25 mouse cellular contexts compared by ENCODE assay signal in the genomic region with DNA sequence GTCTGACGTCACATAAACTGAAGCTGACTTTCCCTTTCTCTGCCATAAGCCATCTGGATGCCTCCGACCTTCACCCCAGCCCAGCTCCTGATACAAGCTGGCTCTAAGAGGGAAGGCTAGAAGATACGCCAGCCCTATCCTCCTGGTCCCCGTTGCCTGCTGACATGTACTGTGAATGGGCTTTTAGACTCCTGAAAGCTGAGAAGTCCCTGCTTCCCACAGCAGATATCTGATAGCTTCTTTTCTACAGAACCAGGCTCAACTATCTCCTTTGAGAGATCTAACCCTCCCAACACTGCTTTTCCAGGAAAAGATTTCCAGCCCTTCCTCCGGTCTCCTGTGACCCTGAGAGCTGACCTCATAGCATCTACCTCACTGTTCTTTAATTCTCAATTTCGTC. TPM values are rescaled to one million over a fixed set of nuclear protein-coding genes. Genes with fewer than 3 reads are reported as not detected.
DNase-seq lines count a peak whose midpoint lies in the region; ATAC-seq lines count a peak whose summit lies in the region.
"Had no signal": no experiment of that assay in that cellular context is flagged by ENCODE, and none has a peak within 500 bp of the region (broad histone marks: within the 10 kb centered on the region; RNA-seq: fewer than 3 reads in every experiment).

No protein-coding gene starts in this region.

- no peaks in the 10 kb centered on the region for H3K27me3 ChIP-seq in heart, embryonic 15.5 days
- no peaks in the 10 kb centered on the region for H3K27me3 ChIP-seq in midbrain, embryonic 11.5 days (ENCODE audit: control insufficient read depth, insufficient read depth, low read length)
- no peaks in the 10 kb centered on the region for H3K27me3 ChIP-seq in midbrain, embryonic 10.5 days (ENCODE audit: low read depth, poor library complexity, severe bottlenecking)
- H3K27me3 ChIP-seq in limb, embryonic 15.5 days, result no peaks in the 10 kb centered on the region
- H3K27me3 ChIP-seq: forebrain, embryonic 13.5 days; limb, embryonic 13.5 days; liver, embryonic 13.5 days had no signal

- peaks cover 12% of the 10 kb centered on the region for H3K4me1 ChIP-seq in heart, embryonic 15.5 days (replicated peaks)
- peaks cover 2% of the 10 kb centered on the region; the same call in 1 of the 2 replicates for H3K4me1 ChIP-seq in midbrain, embryonic 11.5 days (ENCODE audit: control insufficient read depth, insufficient read depth, low read length)
- peaks cover 22% of the 10 kb centered on the region for H3K4me1 ChIP-seq in midbrain, embryonic 10.5 days
- H3K4me1 ChIP-seq in limb, embryonic 15.5 days, result peaks cover 7% of the 10 kb centered on the region; the same call in 1 of the 2 replicates
- H3K4me1 ChIP-seq: forebrain, embryonic 13.5 days had no signal

- no peak for ATAC-seq in heart, embryonic 15.5 days (replicated peaks; ENCODE audit: insufficient number of reproducible peaks, insufficient read depth, low FRiP score, low read depth)
- no peak for ATAC-seq in midbrain, embryonic 11.5 days (ENCODE audit: low FRiP score)
- ATAC-seq in limb, embryonic 15.5 days (ENCODE audit: insufficient number of reproducible peaks, low FRiP score, low TSS enrichment, low read depth), result peak; percentile 40; the same call in 1 of the 2 replicates
- ATAC-seq: inflammation-experienced regulatory T-cells, adult 6 months; Patski had no signal

- H3K9me3 ChIP-seq in heart, embryonic 15.5 days (replicated peaks), result no peaks in the 10 kb centered on the region
- H3K9me3 ChIP-seq in midbrain, embryonic 11.5 days (ENCODE audit: control insufficient read depth, low read length), result no peaks in the 10 kb centered on the region
- no peaks in the 10 kb centered on the region; the same call in 1 of the 2 replicates for H3K9me3 ChIP-seq in midbrain, embryonic 10.5 days (replicated peaks)
- H3K9me3 ChIP-seq in limb, embryonic 15.5 days, result no peaks in the 10 kb centered on the region
- H3K9me3 ChIP-seq: forebrain, embryonic 13.5 days; G1E; heart, embryonic 10.5 days; liver, embryonic 13.5 days had no signal

- H3K36me3 ChIP-seq in heart, embryonic 15.5 days, result no peaks in the 10 kb centered on the region
- H3K36me3 ChIP-seq in midbrain, embryonic 11.5 days (ENCODE audit: control insufficient read depth, insufficient read depth, low read length), result no peaks in the 10 kb centered on the region
- H3K36me3 ChIP-seq in midbrain, embryonic 10.5 days, result no peaks in the 10 kb centered on the region
- H3K36me3 ChIP-seq in limb, embryonic 15.5 days, result no peaks in the 10 kb centered on the region
- H3K36me3 ChIP-seq: G1E; heart, embryonic 10.5 days; limb, embryonic 13.5 days; liver, embryonic 13.5 days had no signal

- H3K27ac ChIP-seq in heart, embryonic 15.5 days, result no peak overlapping the region
- H3K27ac ChIP-seq in midbrain, embryonic 11.5 days (ENCODE audit: low read depth, low read length), result no peak overlapping the region
- H3K27ac ChIP-seq in midbrain, embryonic 10.5 days (replicated peaks), result no peak overlapping the region
- no peak overlapping the region for H3K27ac ChIP-seq in limb, embryonic 15.5 days
- H3K27ac ChIP-seq: forebrain, embryonic 13.5 days; limb, embryonic 13.5 days; liver, embryonic 13.5 days had no signal

- intact Hi-C loops in gastrocnemius, postnatal 14 days (cut with DNase I; ENCODE audit: low total_unique reads), result no loop called here

- no peak overlapping the region for H3K4me3 ChIP-seq in heart, embryonic 15.5 days
- H3K4me3 ChIP-seq in midbrain, embryonic 11.5 days (ENCODE audit: low read depth, low read length), result no peak overlapping the region
- no peak overlapping the region for H3K4me3 ChIP-seq in midbrain, embryonic 10.5 days
- H3K4me3 ChIP-seq in limb, embryonic 15.5 days, result no peak overlapping the region
- H3K4me3 ChIP-seq: forebrain, embryonic 13.5 days; limb, embryonic 13.5 days; liver, embryonic 13.5 days had no signal

- H3K9ac ChIP-seq in heart, embryonic 15.5 days, result no peak overlapping the region
- no peak overlapping the region for H3K9ac ChIP-seq in midbrain, embryonic 11.5 days (ENCODE audit: low read length)
- H3K9ac ChIP-seq in limb, embryonic 15.5 days, result no peak overlapping the region
- H3K9ac ChIP-seq: forebrain, embryonic 13.5 days; limb, embryonic 13.5 days; liver, embryonic 13.5 days had no signal

- WGBS in heart, embryonic 15.5 days, result 36% methylated on average over 6 of the region's 6 CpGs
- WGBS in midbrain, embryonic 11.5 days, result 56% methylated on average over 6 of the region's 6 CpGs
- WGBS in midbrain, embryonic 10.5 days, result 56% methylated on average over 6 of the region's 6 CpGs
- WGBS in limb, embryonic 15.5 days, result 54% methylated on average over 6 of the region's 6 CpGs

- peak; percentile 9 for DNase-seq in gastrocnemius, adult 18-20 months (ENCODE audit: low spot score)
- no peak for DNase-seq in gastrocnemius, postnatal 14 days
- no peak for DNase-seq in heart, postnatal 4 days
- DNase-seq in midbrain, embryonic 11.5 days (ENCODE audit: low spot score, missing footprints), result peak; percentile 75
- no peak for DNase-seq in midbrain, embryonic 10.5 days (ENCODE audit: low spot score)
- no peak for DNase-seq in adrenal gland, postnatal 25 days
- DNase-seq: adrenal gland, postnatal 14 days; cerebellum, adult 11-12 months; cerebellum, adult 9-11 months; heart, postnatal 14 days; kidney, adult 11 months; kidney, postnatal 14 days; layer of hippocampus, adult 9-11 months; liver, embryonic 13.5 days; lung, adult 18-20 months; lung, postnatal 14 days; thymus, postnatal 14 days had no signal

- H3K4me2 ChIP-seq in heart, embryonic 15.5 days, result peak overlapping the region; percentile 48; the same call in 1 of the 2 replicates
- no peak overlapping the region for H3K4me2 ChIP-seq in midbrain, embryonic 11.5 days
- no peak overlapping the region for H3K4me2 ChIP-seq in limb, embryonic 15.5 days

RNA-seq across cellular contexts. Expression of a gene that starts 49.9 kb away (rescaled TPM):
- 10 to 100 TPM; 18.6 to 19.6 TPM for total RNA-seq in gastrocnemius, adult 18-20 months (2021)
- 10 to 100 TPM; 18.9 to 22.0 TPM for total RNA-seq in gastrocnemius, postnatal 14 days (2021)
- 9.5 and 9.8 TPM in 2 replicates for polyA plus RNA-seq in heart, embryonic 15.5 days (2015; fragmentation: Nextera tagmentation; extraction: Ambion mirVana)
- total RNA-seq in heart, postnatal 4 days (2021), result 10 to 100 TPM; 40.8 to 42.3 TPM
- polyA plus RNA-seq in midbrain, embryonic 11.5 days (2014; fragmentation: Nextera tagmentation; extraction: Ambion mirVana), result 15.8 and 17.1 TPM in 2 replicates
- 11.2 and 11.6 TPM in 2 replicates for polyA plus RNA-seq in midbrain, embryonic 10.5 days (2016; fragmentation: Nextera tagmentation; extraction: Ambion mirVana)
- 14.1 and 18.3 TPM in 2 replicates for polyA plus RNA-seq in limb, embryonic 15.5 days (2015; fragmentation: Nextera tagmentation; extraction: Ambion mirVana)
- total RNA-seq in adrenal gland, postnatal 25 days (2021), result 61.1 and 70.2 TPM in 2 replicates

Comparison
In these comparisons a context has a peak if more than half of its experiments do, and no peak if none do; other contexts are left out.
1. DNase-seq: peak in gastrocnemius, adult 18-20 months (single experiment) and midbrain, embryonic 11.5 days (single experiment); none in gastrocnemius, postnatal 14 days (single experiment), heart, postnatal 4 days (single experiment), midbrain, embryonic 10.5 days (single experiment) and adrenal gland, postnatal 25 days (single experiment).